ENCODE assay signal across 22 mouse cellular contexts in the genomic region with DNA sequence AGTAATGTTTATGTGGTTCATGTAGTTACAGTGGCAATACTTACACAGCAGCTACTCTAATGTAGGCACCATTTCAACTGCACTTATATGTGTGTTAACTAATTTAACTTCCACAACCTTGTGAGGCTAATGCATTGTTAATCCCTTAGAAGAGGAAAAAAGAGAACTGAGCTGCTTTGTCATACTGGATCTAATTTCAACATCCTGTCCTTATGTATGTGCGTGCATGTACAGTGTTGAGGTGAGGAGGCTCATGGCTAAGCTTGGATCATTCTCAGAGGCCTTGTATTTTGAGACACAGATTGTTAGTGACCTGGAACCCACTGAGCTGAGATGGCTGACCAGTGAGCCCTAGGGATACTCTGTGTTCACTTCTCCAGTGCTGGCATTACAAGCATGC.
DNase-seq lines count a peak whose midpoint lies in the region; ATAC-seq and TF ChIP-seq lines count a peak whose summit lies in the region.
"Had no signal": no experiment of that assay in that cellular context is flagged by ENCODE, and none has a peak within 500 bp of the region (broad histone marks: within the 10 kb centered on the region; RNA-seq: fewer than 3 reads in every experiment).

No protein-coding gene starts in this region.

- no peak overlapping the region for H3K4me3 ChIP-seq in midbrain, embryonic 14.5 days (replicated peaks; ENCODE audit: low read depth, low read length)
- H3K4me3 ChIP-seq in midbrain, embryonic 16.5 days (ENCODE audit: low read depth, low read length), result no peak overlapping the region
- H3K4me3 ChIP-seq in heart, adult 2 months, result no peak overlapping the region

- no peak overlapping the region for H3K4me2 ChIP-seq in midbrain, embryonic 14.5 days (ENCODE audit: low read length)
- H3K4me2 ChIP-seq in midbrain, embryonic 16.5 days (ENCODE audit: low read length), result no peak overlapping the region

- DNase-seq in midbrain, embryonic 14.5 days, result no peak
- DNase-seq in heart, adult 2 months, result no peak
- DNase-seq in right cerebral cortex, postnatal 14 days, result no peak
- DNase-seq: adrenal gland, adult 2 months; adrenal gland, adult 8-10 months; adrenal gland, postnatal 10 days; adrenal gland, postnatal 14 days; adrenal gland, postnatal 25 days; adrenal gland, postnatal 36 days; B cell, adult 2 months; cerebellum, adult 11 months; cerebellum, adult 11-12 months had no signal

- no peak for TF ChIP-seq POLR2A in heart, adult 2 months (IDR thresholded peaks at IDR 0.05; ENCODE audit: insufficient read depth, low read depth, low read length)

- H3K9ac ChIP-seq in midbrain, embryonic 14.5 days (replicated peaks; ENCODE audit: low read length), result no peak overlapping the region
- no peak overlapping the region for H3K9ac ChIP-seq in midbrain, embryonic 16.5 days (ENCODE audit: low read depth, low read length)
- H3K9ac ChIP-seq in heart, adult 2 months (ENCODE audit: low read depth, low read length), result no peak overlapping the region

- no peak for TF ChIP-seq EP300 in heart, adult 2 months (IDR thresholded peaks at IDR 0.05; ENCODE audit: insufficient read depth, low read depth, low read length)

- H3K79me2 ChIP-seq in heart, adult 2 months (replicated peaks; ENCODE audit: control insufficient read depth, insufficient read depth, low read length), result no peaks in the 10 kb centered on the region

- H3K27ac ChIP-seq in midbrain, embryonic 14.5 days (replicated peaks; ENCODE audit: low read depth, low read length), result no peak overlapping the region
- H3K27ac ChIP-seq in midbrain, embryonic 16.5 days (ENCODE audit: low read length), result no peak overlapping the region
- no peak overlapping the region for H3K27ac ChIP-seq in heart, adult 2 months

- no peaks in the 10 kb centered on the region for H3K27me3 ChIP-seq in midbrain, embryonic 14.5 days (ENCODE audit: control insufficient read depth, insufficient read depth, low read length)
- no peaks in the 10 kb centered on the region for H3K27me3 ChIP-seq in midbrain, embryonic 16.5 days (ENCODE audit: control insufficient read depth, insufficient read depth, low read depth, low read length)
- H3K27me3 ChIP-seq in heart, adult 2 months (ENCODE audit: control insufficient read depth, insufficient read depth, low read length), result no peaks in the 10 kb centered on the region
- H3K27me3 ChIP-seq: CH12.LX, Patski had no signal

- WGBS in midbrain, embryonic 14.5 days, result 98% methylated on average over 1 of the region's 1 CpGs
- WGBS in midbrain, embryonic 16.5 days, result 100% methylated on average over 1 of the region's 1 CpGs
- WGBS in heart, adult 2 months, result 73% methylated on average over 1 of the region's 1 CpGs

- no peaks in the 10 kb centered on the region for H3K9me3 ChIP-seq in midbrain, embryonic 14.5 days (ENCODE audit: control insufficient read depth, low read length)
- no peaks in the 10 kb centered on the region for H3K9me3 ChIP-seq in midbrain, embryonic 16.5 days (replicated peaks; ENCODE audit: control insufficient read depth, low read length, poor library complexity, severe bottlenecking)
- H3K9me3 ChIP-seq: G1E had no signal

- intact Hi-C loops in heart, adult 2 months (cut with DNase I), result no loop called here

- ATAC-seq in midbrain, embryonic 14.5 days (ENCODE audit: low FRiP score, low TSS enrichment), result 0 out of 2 replicates have a peak, but pooled peaks have one; percentile 48
- no peak for ATAC-seq in midbrain, embryonic 16.5 days
- ATAC-seq in granulocyte monocyte progenitor cell, adult 5-6 weeks (replicated peaks; ENCODE audit: poor library complexity, severe bottlenecking), result peak; percentile 56
- ATAC-seq in megakaryocyte, adult 5-6 weeks (ENCODE audit: poor library complexity, severe bottlenecking), result 0 out of 2 replicates have a peak, but pooled peaks have one; percentile 33
- ATAC-seq in megakaryocyte progenitor cell, adult 5-6 weeks (replicated peaks; ENCODE audit: poor library complexity), result peak; percentile 63
- no peak for ATAC-seq in erythroblast, adult 5-6 weeks (replicated peaks; ENCODE audit: low FRiP score, poor library complexity, severe bottlenecking)
- ATAC-seq: activated CD4-positive, CD25-positive, alpha-beta regulatory T cell, adult 4 months; CD4-positive, CD25-positive, alpha-beta regulatory T cell, adult 4 months; Patski had no signal

- no peaks in the 10 kb centered on the region for H3K36me3 ChIP-seq in midbrain, embryonic 14.5 days (ENCODE audit: control insufficient read depth, insufficient read depth, low read length)
- no peaks in the 10 kb centered on the region for H3K36me3 ChIP-seq in midbrain, embryonic 16.5 days (ENCODE audit: control insufficient read depth, insufficient read depth, low read length)
- H3K36me3 ChIP-seq in heart, adult 2 months (ENCODE audit: control insufficient read depth, insufficient read depth, low read length), result no peaks in the 10 kb centered on the region
- H3K36me3 ChIP-seq: G1E had no signal

- H3K4me1 ChIP-seq in midbrain, embryonic 14.5 days (ENCODE audit: control insufficient read depth, insufficient read depth, low read length), result peaks cover 13% of the 10 kb centered on the region
- H3K4me1 ChIP-seq in midbrain, embryonic 16.5 days (ENCODE audit: control insufficient read depth, insufficient read depth, low read length), result peaks cover 10% of the 10 kb centered on the region; the same call in 1 of the 2 replicates
- no peaks in the 10 kb centered on the region for H3K4me1 ChIP-seq in heart, adult 2 months (ENCODE audit: control insufficient read depth, insufficient read depth, low read length)

- no peak for TF ChIP-seq CTCF in heart, adult 2 months (IDR thresholded peaks at IDR 0.05)

Comparison
In these comparisons a context has a peak if more than half of its experiments do, and no peak if none do; other contexts are left out.
1. ATAC-seq: peak in midbrain, embryonic 14.5 days (single experiment), granulocyte monocyte progenitor cell, adult 5-6 weeks (single experiment), megakaryocyte, adult 5-6 weeks (single experiment) and megakaryocyte progenitor cell, adult 5-6 weeks (single experiment); none in midbrain, embryonic 16.5 days (single experiment) and erythroblast, adult 5-6 weeks (single experiment).